Mouse (Mus musculus) ES-E14 (cell line): ENCODE measurements at regions not wholly inside any gene's neighbourhood (a gene's known extent, or its start where the extent isn't known, plus 50 kb on each side); places are given as distances from the start of the nearest gene placed in this dataset.
A peak's percentile ranks its signal among the peaks of the same experiment; 100 is the strongest.
"Not testable (repeated sequence)": the region's sequence is repeated elsewhere in the genome, so short reads cannot be mapped to it uniquely, and the experiment has no call there.

Source experiments
- DNase-seq: peaks from one replicate; pipeline ENCODE4 v3.0.0-alpha.2; 2013; ENCODE audit warnings: low read depth, low spot score
- H3K27ac ChIP-seq: 2 replicates; pipeline ENCODE4 v1.5.1; 2012; ENCODE audit warnings: low read depth, mild to moderate bottlenecking, low read length, moderate library complexity, mixed read lengths; ENCODE audit not compliant: poor library complexity, insufficient read depth, severe bottlenecking
- H3K36me3 ChIP-seq: 2 replicates; pipeline ENCODE4 v1.6.1; 2012; ENCODE audit warnings: mild to moderate bottlenecking, low read length, moderate library complexity, mixed read lengths; ENCODE audit not compliant: control insufficient read depth, poor library complexity, insufficient read depth, severe bottlenecking
- H3K4me1 ChIP-seq, 2 experiments: fragments of 150-350 bp in 1 of 2; sonication (generic) in 1 of 2; 2 replicates each; pipeline ENCODE4 v1.6.1; 2012; ENCODE audit warnings: low read length in 2 of 2, mild to moderate bottlenecking in 1 of 2, mixed read lengths in 1 of 2; ENCODE audit not compliant: control insufficient read depth in 2 of 2, insufficient read depth in 2 of 2, poor library complexity in 1 of 2
- H3K4me3 ChIP-seq, 2 experiments: fragments of 150-350 bp in 1 of 2; sonication (generic) in 1 of 2; 2 replicates each; pipeline ENCODE4 v1.5.1; 2012; ENCODE audit warnings: low read length in 2 of 2, low read depth in 1 of 2, mild to moderate bottlenecking in 1 of 2, mixed read lengths in 1 of 2; ENCODE audit not compliant: insufficient read depth in 1 of 2, poor library complexity in 1 of 2, severe bottlenecking in 1 of 2
- H3K9ac ChIP-seq: 2 replicates; pipeline ENCODE4 v1.6.1; 2012; ENCODE audit warnings: low read depth, mild to moderate bottlenecking, low read length, mixed read lengths; ENCODE audit not compliant: poor library complexity, insufficient read depth, severe bottlenecking
- H3K9me3 ChIP-seq: fragments of 150-350 bp; sonication (generic); 2 replicates; pipeline ENCODE4 v1.6.1; 2012; ENCODE audit warnings: low read depth, mild to moderate bottlenecking, low read length; ENCODE audit not compliant: control insufficient read depth, insufficient read depth
- CHD2 ChIP-seq: IDR thresholded peaks from 2 replicates; pipeline ENCODE4 v1.6.1; 2014; ENCODE audit warnings: mild to moderate bottlenecking, low read depth, low read length, inconsistent platforms
- HCFC1 ChIP-seq: IDR thresholded peaks from 2 replicates; pipeline ENCODE4 v1.6.1; 2012; ENCODE audit warnings: low read length, inconsistent platforms, borderline replicate concordance; ENCODE audit not compliant: insufficient read depth
- MAFK ChIP-seq: IDR thresholded peaks from 2 replicates; pipeline ENCODE4 v1.6.1; 2014; ENCODE audit warnings: mild to moderate bottlenecking, low read depth, low read length, inconsistent platforms; ENCODE audit not compliant: insufficient read depth
- ZC3H11A ChIP-seq: IDR thresholded peaks from 2 replicates; pipeline ENCODE4 v1.6.1; 2012; ENCODE audit warnings: low read depth, mild to moderate bottlenecking, inconsistent platforms, low read length, borderline replicate concordance
- ZNF384 ChIP-seq: IDR thresholded peaks from 2 replicates; pipeline ENCODE4 v1.6.1; 2012; ENCODE audit warnings: low read depth, low read length, inconsistent platforms
- in situ Hi-C, 2 experiments: fragments of 600-800 bp; cut with MboI; formaldehyde crosslinking; loops; one replicate each; pipeline ENCODE4 v1.15.1; 2025; ENCODE audit warnings: low sequenced_read_pairs in 2 of 2, inconsistent platforms in 1 of 2; ENCODE audit not compliant: unreplicated experiment in 2 of 2

DNA sequence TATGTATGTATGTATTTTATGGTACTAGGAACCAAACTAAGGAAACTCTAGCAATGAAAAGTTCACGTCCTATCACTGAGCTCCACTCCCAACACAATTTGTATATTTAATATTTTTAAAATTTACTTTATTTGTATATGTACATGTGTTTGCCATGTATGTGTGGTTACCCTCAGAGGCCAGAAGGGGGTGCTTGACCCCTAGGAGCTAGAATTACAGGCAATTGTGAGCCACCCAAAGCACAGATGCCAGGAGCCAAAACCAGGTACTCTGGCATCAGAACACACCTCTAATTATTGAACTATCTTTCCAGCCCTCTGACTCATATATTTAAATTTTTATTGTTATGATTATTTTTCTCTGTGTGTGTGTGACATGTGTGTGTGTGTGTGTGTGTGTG, 91.5 kb downstream of the Otx2 start:
- Histone ChIP-seq H3K27ac (no peak overlapping the region), H3K9ac (no peak overlapping the region), H3K4me1 (peaks cover 0 to 10% of the 10 kb centered on the region in 2 experiments; a peak in 2 of 4 replicates), H3K36me3 (no peaks in the 10 kb centered on the region), H3K4me3 (no peak overlapping the region), H3K9me3 (no peaks in the 10 kb centered on the region)
- no peak for TF ChIP-seq CHD2
- TF ChIP-seq HCFC1 = no peak
- TF ChIP-seq ZC3H11A = peak; percentile 72
- DNase-seq = no peak
- in situ Hi-C loops = no loop called here

DNA sequence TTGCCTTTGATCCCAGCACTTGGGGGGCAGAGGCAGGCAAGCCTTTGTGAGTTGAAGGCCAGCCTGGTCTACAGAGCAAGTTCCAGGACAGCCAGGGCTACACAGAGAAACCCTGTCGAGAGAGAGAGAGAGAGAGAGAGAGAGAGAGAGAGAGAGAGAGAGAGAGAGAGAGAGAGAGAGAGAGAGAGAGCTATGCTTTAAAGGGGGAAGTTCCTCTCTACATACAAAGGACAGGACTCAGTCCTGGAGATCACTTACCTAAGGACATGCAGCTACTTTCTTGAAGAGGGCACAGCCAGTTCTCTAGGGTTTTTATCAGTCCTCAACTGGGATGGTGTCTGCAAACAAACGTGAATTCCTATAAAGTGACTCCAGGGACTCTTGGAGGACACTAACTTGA, 92.3 kb downstream of the Otx2 start:
- H3K36me3 ChIP-seq, DNase-seq, in situ Hi-C loops, H3K4me3 ChIP-seq, H3K9ac ChIP-seq, H3K27ac ChIP-seq, H3K9me3 ChIP-seq: not testable (repeated sequence)
- H3K4me1 ChIP-seq = peaks cover 0 to 10% of the 10 kb centered on the region in 2 experiments; a peak in 2 of 4 replicates

DNA sequence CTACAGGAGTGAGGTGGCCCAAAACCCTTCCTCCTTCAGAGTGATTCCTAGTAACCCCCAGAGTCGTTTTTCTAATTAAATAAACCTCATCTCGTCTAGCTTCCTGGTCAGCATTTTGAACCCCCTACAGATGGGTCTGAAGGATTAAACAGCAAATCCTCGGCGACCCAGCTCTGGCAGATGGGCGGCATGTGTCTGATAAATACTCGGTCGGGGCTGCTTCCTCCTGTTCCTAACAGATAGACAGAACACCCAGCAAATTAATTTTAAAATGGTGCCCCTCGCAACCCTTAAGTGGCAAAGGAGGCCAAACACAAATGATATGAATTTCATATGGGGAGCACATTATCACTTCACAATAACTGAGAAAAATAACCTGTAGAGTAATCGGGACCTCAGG, 93.2 kb downstream of the Otx2 start:
- no peaks in the 10 kb centered on the region for H3K36me3 ChIP-seq
- peaks cover 0 to 10% of the 10 kb centered on the region in 2 experiments; a peak in 2 of 4 replicates for H3K4me1 ChIP-seq
- H3K4me3 ChIP-seq = no peak overlapping the region
- TF ChIP-seq ZC3H11A (no peak), HCFC1 (no peak), ZNF384 (no peak), MAFK (no peak), CHD2 (no peak)
- H3K9me3 ChIP-seq = no peaks in the 10 kb centered on the region
- H3K27ac ChIP-seq = no peak overlapping the region
- H3K9ac ChIP-seq = no peak overlapping the region
- in situ Hi-C loops = no loop called here
- no peak for DNase-seq

DNA sequence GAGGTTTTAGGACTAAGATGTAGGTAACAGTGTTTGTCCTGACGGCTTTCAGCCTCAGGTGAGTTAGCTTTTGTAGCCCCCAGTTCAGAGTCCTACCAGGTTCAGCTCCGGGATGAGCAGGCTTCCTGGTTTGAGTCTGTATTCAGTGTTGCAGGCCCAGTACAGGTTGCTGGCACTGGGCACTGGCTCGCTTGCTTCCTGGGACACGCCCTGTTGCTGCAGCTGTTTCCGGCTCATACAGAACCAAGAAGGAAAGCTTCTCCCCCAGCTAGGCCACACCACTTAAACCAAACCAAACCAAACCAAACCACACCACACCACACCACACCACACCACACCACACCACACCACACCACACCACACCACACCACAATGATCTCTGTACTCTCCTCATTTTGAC, 93.6 kb downstream of the Otx2 start:
- Histone ChIP-seq H3K27ac (no peak overlapping the region), H3K36me3 (no peaks in the 10 kb centered on the region), H3K4me1 (peaks cover 0 to 10% of the 10 kb centered on the region in 2 experiments; a peak in 2 of 4 replicates), H3K9me3 (no peaks in the 10 kb centered on the region), H3K9ac (no peak overlapping the region), H3K4me3 (no peak overlapping the region)
- in situ Hi-C loops = no loop called here
- DNase-seq = no peak
- no peak for TF ChIP-seq HCFC1
- TF ChIP-seq ZNF384 = no peak
- no peak for TF ChIP-seq ZC3H11A
- no peak for TF ChIP-seq MAFK
- TF ChIP-seq CHD2 = no peak
